Mouse (Mus musculus): ENCODE measurements around the gene Olfr514. TPM values are rescaled to one million over a fixed set of nuclear protein-coding genes. Genes with fewer than 3 reads are reported as not detected.
"Not testable (repeated sequence)": the region's sequence is repeated elsewhere in the genome, so short reads cannot be mapped to it uniquely, and the experiment has no call there.

The Olfr514 gene
- not detected for total RNA-seq (2021)
- long read RNA-seq, experiment 1: 0 reads
- long read RNA-seq, experiment 2: 0 reads

GRCm38 (mm10) chr7:108825897-108826296 is at the start of gene Olfr514:
TSS of gene Olfr514 (minus strand) at chr7:108825997.
- DNase-seq (ENCODE audit: low spot score in 2 of 2): no peak

GRCm38 (mm10) chr7:108872279-108872678 is 46.5 kb upstream of the Olfr514 start, which contains the start of gene Olfr517:
TSS of gene Olfr517 (minus strand) at chr7:108872379.
- no peak for DNase-seq (ENCODE audit: low spot score in 2 of 2)

DNA sequence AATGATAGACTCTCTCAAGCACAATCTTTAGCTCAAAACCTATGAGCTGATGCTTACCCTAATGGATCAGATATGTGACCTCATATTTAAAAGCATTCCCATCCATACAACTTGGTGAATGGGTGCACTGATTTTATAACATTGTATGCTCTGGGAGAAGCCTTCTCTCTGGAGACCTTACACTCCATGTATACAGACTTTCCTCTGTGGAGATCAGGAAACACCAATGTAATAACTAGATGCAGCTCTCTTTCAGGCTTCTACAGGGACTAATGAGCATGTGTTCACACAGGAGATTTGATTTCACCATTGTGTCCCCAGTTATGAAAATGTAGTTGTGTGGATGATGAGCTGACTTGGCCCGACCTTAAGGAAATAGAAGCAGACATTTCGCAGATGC is 24.6 kb upstream of the Olfr514 start, which contains the start of gene Olfr516:
TSS of gene Olfr516 (minus strand) at position 101 of the 400 bp plus-strand sequence.
- no peak for DNase-seq (ENCODE audit: low spot score in 2 of 2)

DNA sequence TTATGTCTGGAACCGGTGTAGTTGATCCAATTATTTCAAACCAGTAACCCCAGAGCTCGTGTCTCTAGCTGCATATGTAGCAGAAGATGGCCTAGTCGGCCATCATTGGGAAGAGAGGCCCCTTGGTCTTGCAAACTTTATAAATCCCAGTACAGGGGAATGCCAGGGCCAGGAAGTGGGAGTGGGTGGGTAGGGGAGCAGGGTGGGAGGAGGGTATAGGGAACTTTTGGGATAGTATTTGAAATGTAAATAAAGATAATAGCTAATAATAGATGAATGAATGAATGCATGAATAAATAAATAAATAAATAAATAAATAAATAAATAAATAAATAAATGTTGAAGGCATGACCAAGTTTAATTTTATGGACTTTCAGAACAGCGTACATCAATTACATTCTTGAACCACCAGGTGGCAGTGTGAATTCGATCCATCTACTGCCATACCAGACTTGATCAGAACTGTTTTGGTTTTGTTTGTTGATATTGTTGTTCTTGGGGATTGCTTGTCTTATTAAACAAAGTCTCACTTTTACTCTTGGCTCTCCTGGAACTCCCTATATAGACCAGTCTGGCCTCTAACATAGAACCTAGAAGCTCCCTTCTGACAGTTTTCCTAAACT is 11.1 kb downstream of the Olfr514 start:
- DNase-seq (ENCODE audit: low spot score in 2 of 2): not testable (repeated sequence)

DNA sequence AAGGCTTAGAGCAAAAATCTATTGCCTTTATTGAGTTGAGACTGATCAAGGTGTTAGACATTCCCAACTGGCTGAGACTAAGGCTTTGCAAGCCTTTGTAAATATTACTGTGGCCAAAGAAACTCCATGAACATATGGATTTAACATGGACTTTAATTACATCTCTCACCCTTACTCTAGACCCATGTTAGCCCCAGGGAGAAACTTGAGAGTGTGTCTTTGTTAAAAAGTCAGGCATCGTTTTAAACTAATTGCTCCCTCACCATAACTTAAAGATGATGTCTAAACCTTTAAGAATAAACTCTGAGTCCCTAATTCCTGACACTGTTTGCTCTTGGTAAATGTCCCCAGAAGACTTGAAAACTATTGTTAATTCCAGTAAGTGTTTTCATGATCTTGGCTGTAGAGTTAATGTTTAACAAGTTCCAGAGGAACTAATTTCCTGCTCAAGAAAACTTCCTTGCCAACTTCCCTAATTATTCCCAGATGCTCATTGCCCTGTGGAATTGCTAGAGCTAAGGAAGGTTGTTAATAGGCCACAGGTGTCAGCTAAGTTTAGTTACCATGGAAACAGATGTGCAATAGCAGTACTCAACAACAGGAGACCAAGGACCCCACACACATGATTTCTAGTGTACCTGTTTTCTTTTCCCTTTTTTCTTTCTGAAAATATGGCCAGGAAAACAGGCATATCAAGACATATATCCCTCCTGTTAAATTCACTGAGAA is 28.4 kb downstream of the Olfr514 start:
- no peak for DNase-seq (ENCODE audit: low spot score in 2 of 2)

Other genes starting within 250 kb of the Olfr514 start
- gene Olfr506, start 215.2 kb downstream of the Olfr514 start, total RNA-seq (2021): not detected
- gene Olfr507, start 204.2 kb downstream of the Olfr514 start, total RNA-seq (2021): not detected
- not detected for gene Olfr508, start 196.0 kb downstream of the Olfr514 start, total RNA-seq (2021)
- gene Olfr509, start 174.1 kb downstream of the Olfr514 start, total RNA-seq (2021): under 1 TPM in 1 of 2 experiments, not detected in 1; 0.08 TPM
- not detected for gene Olfr510, start 159.6 kb downstream of the Olfr514 start, total RNA-seq (2021)
- not detected for gene Olfr512, start 112.7 kb downstream of the Olfr514 start, total RNA-seq (2021)
- gene Olfr513, start 75.0 kb downstream of the Olfr514 start, total RNA-seq (2021): not detected
- gene Olfr516, start 24.5 kb upstream of the Olfr514 start, total RNA-seq (2021): not detected
- not detected for gene Olfr517, start 46.4 kb upstream of the Olfr514 start, total RNA-seq (2021)
- not detected for gene Olfr518, start 59.0 kb upstream of the Olfr514 start, total RNA-seq (2021)
- gene Olfr519, start 68.4 kb upstream of the Olfr514 start, total RNA-seq (2021): not detected
- gene Nlrp10, start 104.2 kb upstream of the Olfr514 start, total RNA-seq (2021): under 1 TPM; 0.48 to 0.62 TPM
- 100 to 1,000 TPM; 246 to 249 TPM for gene Eif3f, start 108.4 kb upstream of the Olfr514 start, total RNA-seq (2021)
- gene Tub, start 124.3 kb upstream of the Olfr514 start, total RNA-seq (2021): 10 to 100 TPM; 44.9 to 48.1 TPM